Mouse (Mus musculus) lung, adult 2 months (tissue): ENCODE measurements around the gene Srebf1.

Experiments used
- CTCF ChIP-seq: fragments of 200-500 bp; IDR thresholded peaks from 2 replicates; pipeline ENCODE4 v1.5.1; 2011; ENCODE audit warnings: mild to moderate bottlenecking, low read length, control low read depth; ENCODE audit not compliant: insufficient read depth
- POLR2A ChIP-seq: fragments of 200-500 bp; IDR thresholded peaks from 2 replicates; pipeline ENCODE4 v1.6.1; 2011; ENCODE audit warnings: low read depth, mild to moderate bottlenecking, control low read depth, low read length, borderline replicate concordance; ENCODE audit errors: extremely low read depth

DNA sequence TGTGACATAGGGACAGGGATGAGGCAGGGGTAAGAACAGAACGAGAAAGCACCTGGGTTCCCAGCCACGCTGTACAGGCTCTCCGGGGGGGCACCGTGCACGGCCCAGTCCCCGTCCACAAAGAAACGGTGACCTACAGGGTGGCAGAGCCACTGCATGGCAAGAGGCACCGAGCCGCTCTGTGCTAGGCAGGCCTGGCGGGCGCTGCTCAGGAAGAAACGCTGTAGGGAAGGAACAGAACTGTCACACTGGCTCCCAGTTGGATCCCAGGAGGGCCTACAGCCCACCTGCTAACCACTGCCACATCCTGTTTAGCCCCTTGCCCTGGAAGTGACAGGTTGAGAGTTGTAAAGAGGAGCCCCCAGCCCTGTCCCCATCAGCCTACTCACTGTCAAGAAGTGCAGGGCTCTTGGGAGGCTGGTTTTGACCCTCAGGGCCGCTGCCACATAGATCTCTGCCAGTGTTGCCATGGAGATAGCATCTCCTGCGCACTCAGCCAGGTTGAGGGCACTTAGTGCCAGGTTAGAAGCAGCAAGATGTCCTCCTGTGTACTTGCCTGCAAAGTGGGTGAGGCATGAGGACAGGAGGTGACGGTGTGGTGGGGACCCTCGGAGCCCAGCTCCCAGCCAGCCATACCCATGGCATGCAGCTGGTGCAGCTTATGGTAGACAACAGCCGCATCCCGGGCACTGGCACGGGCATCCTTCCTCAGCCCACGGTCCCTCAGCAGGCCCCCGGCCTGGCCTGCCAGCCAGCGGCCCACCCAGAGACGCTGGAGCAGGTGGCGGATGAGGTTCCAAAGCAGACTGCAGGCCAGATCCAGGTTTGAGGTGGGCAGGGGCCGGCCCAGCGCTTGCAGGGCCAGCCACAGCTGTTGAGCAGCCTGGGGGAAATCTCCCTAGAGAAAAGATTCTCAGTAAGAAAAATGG is 19.4 kb downstream of the Srebf1 start:
- TF ChIP-seq CTCF (no peak), POLR2A (no peak)
